Mouse (Mus musculus): ENCODE results near the gene 1810013L24Rik. TPM values are rescaled to one million over a fixed set of nuclear protein-coding genes. Genes with fewer than 3 reads are reported as not detected.

1810013L24Rik gene
- total RNA-seq (2015; ENCODE audit: low replicate concordance) (90.3 and 115 TPM in 2 replicates), total RNA-seq (2017; ENCODE audit: low replicate concordance) (134 and 157 TPM in 2 replicates)

- peak; percentile 92 for ATAC-seq (replicated peaks; ENCODE audit: low FRiP score, poor library complexity, severe bottlenecking)
Measured at GRCm38 (mm10) chr16:8829564-8830359, at the start of gene 1810013L24Rik. 1810013L24Rik (plus strand) TSS chr16:8830100.

DNA sequence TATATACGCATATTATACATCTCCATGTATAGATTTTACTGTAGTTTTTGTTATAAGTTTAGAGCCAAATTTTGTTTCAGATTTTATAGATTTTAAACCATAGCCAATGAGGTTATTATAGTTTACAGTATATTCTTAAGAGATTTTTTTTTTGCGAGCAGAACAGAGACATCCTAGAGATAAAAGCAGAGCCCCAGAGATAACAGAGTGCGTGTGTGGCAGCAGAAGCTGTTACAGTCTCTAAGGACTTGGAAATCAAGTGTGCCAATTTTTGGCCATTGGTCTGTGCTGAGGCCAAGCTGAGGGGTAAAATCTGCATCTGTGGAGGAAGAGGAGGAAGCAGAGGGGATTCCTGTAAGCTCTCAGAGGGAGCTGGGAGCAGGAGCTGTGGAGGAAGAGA lies 49.7 kb upstream of the 1810013L24Rik start:
- no peak for ATAC-seq (replicated peaks; ENCODE audit: low FRiP score, poor library complexity, severe bottlenecking)

DNA sequence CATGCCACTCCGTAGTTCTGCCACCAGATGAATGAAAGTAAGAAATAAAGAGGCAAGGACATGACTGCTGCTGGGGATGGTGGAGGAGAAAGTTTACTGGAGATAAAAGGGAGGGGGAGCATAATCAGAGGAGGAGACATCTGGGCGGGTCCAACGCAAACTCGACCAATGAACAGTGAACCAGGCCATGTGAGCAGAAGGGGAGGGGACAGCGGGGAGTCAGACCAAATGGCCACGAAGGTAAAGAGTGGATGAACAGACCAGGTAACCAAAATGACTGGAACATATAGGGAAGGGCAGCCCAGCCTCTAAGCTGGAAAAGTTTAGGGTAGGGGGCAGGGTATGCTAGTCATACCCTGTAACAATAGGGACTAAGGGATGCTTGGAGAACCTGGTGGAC lies 48.7 kb upstream of the 1810013L24Rik start:
- ATAC-seq (replicated peaks; ENCODE audit: low FRiP score, poor library complexity, severe bottlenecking) = no peak

GRCm38 (mm10) chr16:8781660-8782059 lies 48.2 kb upstream of the 1810013L24Rik start:
- ATAC-seq (replicated peaks; ENCODE audit: low FRiP score, poor library complexity, severe bottlenecking) = no peak

DNA sequence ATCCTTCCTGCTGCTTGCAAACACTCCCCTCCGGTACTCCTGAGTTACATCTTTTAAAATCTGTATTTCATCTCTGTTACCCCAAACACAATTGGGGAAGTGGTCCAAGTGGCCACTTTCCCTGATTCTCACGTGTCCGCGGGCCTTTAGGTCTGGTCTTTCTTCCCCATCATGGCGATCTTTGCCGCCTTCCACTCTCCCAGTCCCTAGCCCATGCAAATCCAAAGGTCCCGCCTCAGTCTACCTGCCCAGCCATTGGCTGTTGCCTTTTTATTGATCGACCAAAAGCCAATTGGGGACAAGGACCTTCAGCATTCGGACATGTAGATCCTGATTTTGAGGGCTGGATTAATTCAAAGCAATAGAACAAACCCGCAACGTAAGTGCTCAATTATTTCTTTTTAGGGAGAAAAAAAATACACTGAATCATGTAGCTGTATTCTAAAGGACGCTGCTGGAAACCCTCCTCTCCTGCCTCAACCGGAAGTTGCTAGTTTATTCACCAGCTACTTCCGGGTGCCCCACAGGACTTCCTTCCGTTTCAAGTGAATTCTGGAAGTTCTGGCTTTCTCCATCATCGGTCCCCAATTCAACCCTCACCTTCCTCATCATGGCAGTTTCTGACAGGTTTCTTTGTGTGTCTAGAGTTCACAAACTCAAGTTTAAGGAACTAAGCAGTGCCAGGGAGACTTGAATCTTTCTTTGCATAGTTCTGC lies 46.5 kb upstream of the 1810013L24Rik start:
- no peak for ATAC-seq (replicated peaks; ENCODE audit: low FRiP score, poor library complexity, severe bottlenecking)

- no peak for ATAC-seq (replicated peaks; ENCODE audit: low FRiP score, poor library complexity, severe bottlenecking)
Measured at GRCm38 (mm10) chr16:8784753-8785152, 45.1 kb upstream of the 1810013L24Rik start.

DNA sequence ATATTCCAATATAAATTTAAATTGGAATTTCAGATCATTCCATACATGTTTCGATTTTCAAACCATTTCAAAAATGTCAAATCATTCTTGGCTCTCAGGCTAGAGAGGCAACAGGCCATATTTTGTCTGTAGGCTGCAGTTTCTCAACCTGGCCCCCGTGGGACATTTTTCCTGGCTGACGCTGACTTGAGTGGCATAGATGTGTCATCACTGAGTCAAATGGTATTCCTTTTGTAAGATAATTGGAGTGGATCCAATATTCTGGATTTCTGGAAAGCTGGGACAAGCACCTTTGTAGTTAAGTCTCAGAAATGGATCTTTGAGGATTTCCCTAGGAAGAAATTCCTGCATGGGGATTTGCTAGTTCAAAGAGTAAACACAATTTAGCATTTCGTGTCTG lies 39.0 kb upstream of the 1810013L24Rik start:
- no peak for ATAC-seq (replicated peaks; ENCODE audit: low FRiP score, poor library complexity, severe bottlenecking)

- ATAC-seq (replicated peaks; ENCODE audit: low FRiP score, poor library complexity, severe bottlenecking) = no peak
Measured at GRCm38 (mm10) chr16:8791949-8792557, 37.8 kb upstream of the 1810013L24Rik start, which contains the start of gene Usp7. Usp7 (minus strand) TSS chr16:8792308.

- ATAC-seq (replicated peaks; ENCODE audit: low FRiP score, poor library complexity, severe bottlenecking) = no peak
Measured at GRCm38 (mm10) chr16:8794952-8795351, 34.9 kb upstream of the 1810013L24Rik start.

DNA sequence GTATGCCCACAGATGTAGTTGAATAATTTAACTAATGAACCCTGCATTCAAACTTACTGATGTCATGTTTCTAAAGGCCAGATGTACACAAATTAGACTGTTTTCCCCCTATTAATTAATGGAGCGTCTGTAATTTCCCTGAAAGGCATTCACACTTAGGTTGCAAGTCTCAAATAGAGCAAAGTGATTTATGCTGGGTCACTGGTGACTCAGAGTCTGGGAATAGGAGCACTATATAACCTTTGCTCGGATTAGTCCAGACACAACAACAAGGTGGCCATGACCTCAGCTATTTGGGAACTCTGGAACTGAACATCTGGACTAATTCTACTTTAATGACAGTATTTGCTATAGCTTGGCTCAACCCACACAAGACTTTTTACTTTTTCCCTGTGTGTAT lies 34.0 kb upstream of the 1810013L24Rik start:
- ATAC-seq (replicated peaks; ENCODE audit: low FRiP score, poor library complexity, severe bottlenecking) = no peak

- ATAC-seq (replicated peaks; ENCODE audit: low FRiP score, poor library complexity, severe bottlenecking) = peak; percentile 72
Measured at GRCm38 (mm10) chr16:8806703-8807102, 23.2 kb upstream of the 1810013L24Rik start.

DNA sequence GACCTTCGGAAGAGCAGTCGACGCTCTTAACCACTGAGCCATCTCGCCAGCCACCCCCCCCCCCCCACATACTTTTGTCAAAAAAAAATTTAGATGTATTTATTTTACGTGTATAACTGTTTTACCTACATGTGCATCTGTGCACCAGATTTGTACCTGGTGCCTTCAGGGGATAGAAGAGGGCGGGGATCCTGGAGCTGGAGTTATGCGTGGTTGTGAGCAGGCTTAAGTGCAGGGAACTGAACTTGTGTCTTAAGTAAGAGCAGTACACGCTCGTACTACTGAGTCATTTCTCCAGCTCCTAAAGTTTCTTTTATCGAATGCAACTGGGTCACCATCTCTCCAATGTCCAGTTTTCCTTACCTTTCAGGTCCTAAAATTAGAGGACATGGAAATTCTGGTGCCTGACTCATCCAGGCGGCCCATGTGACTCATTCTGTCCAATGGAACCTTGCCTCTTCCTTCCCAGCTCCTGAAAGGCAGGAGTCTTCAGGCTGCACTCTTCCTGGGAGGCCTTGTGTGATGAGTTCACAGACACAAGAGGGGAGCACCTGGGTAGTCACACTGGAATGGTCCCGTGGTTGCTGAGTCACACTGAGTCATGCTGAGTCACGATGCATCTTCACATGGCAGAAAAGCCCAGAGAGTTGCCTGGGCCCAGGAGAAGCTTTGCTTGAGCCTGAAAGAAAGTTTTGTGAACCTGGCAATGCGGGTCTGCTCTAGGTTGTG lies 19.3 kb upstream of the 1810013L24Rik start:
- peak; percentile 95 for ATAC-seq (replicated peaks; ENCODE audit: low FRiP score, poor library complexity, severe bottlenecking)

DNA sequence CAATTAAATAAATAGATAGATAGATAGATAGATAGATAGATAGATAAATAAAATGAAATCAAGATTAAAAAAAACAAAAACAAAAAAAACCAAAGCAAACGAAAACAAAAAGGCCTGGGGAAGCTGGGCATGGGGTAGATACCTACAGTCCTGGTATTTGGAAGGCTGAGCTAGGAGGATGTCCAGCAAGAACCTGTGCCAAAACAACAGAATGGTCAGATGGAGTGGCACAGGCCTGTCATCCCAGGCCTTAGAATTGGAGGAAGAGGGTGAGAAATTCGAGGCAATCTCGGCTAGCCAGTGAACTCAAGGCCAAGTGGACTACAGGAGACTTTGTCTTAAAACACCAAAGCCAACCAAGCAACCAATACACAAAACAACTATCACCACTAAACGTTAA lies 12.0 kb upstream of the 1810013L24Rik start:
- no peak for ATAC-seq (replicated peaks; ENCODE audit: low FRiP score, poor library complexity, severe bottlenecking)

DNA sequence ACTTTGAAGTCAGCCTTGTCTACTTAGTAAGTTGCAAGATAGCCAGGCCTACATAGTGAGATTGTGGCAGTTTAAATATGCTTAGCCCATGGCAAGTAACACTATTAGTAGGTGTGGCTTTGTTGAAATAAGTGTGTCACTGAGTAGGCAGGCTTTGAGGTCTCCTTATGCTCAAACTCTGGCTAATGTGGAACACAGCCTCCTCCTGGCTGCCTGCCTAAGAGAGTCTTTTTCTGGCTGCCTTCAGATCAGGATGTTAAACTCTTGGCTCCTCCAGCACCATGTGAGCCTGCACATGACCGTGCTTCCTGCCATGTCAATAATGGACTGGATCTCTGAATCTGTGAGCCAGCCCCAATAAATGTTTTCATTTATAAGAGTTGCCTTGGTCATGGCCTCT lies 8.5 kb upstream of the 1810013L24Rik start:
- no peak for ATAC-seq (replicated peaks; ENCODE audit: low FRiP score, poor library complexity, severe bottlenecking)

DNA sequence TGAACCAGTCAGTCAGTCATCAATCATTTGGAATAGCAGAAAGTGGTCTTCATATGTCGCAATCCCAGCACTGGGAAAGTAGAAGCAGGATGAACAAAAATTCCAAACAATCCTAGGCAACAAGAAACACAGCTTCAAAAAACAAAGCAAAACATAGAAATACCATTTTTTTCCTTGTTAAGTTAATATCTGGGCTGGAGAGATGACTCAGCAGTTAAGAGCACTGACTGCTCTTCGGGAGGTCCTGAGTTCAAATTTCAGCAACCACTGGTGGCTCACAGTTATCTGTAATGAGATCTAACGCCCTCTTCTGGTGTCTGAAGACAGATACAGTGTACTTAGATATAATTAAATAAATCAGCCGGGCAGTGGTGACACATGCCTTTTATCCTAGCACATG lies 7.3 kb upstream of the 1810013L24Rik start:
- no peak for ATAC-seq (replicated peaks; ENCODE audit: low FRiP score, poor library complexity, severe bottlenecking)

GRCm38 (mm10) chr16:8823661-8824060 lies 6.2 kb upstream of the 1810013L24Rik start:
- ATAC-seq (replicated peaks; ENCODE audit: low FRiP score, poor library complexity, severe bottlenecking) = peak; percentile 65

GRCm38 (mm10) chr16:8827366-8827765 lies 2.5 kb upstream of the 1810013L24Rik start:
- ATAC-seq (replicated peaks; ENCODE audit: low FRiP score, poor library complexity, severe bottlenecking) = no peak

GRCm38 (mm10) chr16:8828636-8829563 lies 1.0 kb upstream of the 1810013L24Rik start:
- peak; percentile 61 for ATAC-seq (replicated peaks; ENCODE audit: low FRiP score, poor library complexity, severe bottlenecking)

Data from erythroblast, adult 5-6 weeks (primary cell).